Mouse (Mus musculus) duodenum, adult 2 months (tissue): ENCODE measurements around the gene Zdhhc19. TPM values are rescaled to one million over a fixed set of nuclear protein-coding genes. Genes with fewer than 3 reads are reported as not detected.

Source experiments
- polyA plus RNA-seq: library from polyadenylated mRNA; depleted of rRNA; stranded (reverse); fragments of >200 nt; gene quantifications from 2 replicates; pipeline ENCODE4 v1.2.3, GENCODE M21; 2012; ENCODE audit warnings: low replicate concordance; rRNA removed

The Zdhhc19 gene
- polyA plus RNA-seq = 0.81 and 1.1 TPM in 2 replicates

GRCm38 (mm10) chr16:32495965-32496364, at the start of gene Zdhhc19:
Gene Zdhhc19, plus strand, starts transcription at chr16:32496265.

GRCm38 (mm10) chr16:32487234-32488111, 8.6 kb upstream of the Zdhhc19 start, which contains the start of gene Slc51a:
Gene Slc51a, minus strand, starts transcription at chr16:32487879.

GRCm38 (mm10) chr16:32608712-32609400, 112.8 kb downstream of the Zdhhc19 start, which contains the start of gene Tfrc:
Gene Tfrc, plus strand, starts transcription at chr16:32608920.

Other genes starting within 250 kb of the Zdhhc19 start
- 1.0 and 1.3 TPM in 2 replicates for gene Fbxo45, start 249.1 kb upstream of the Zdhhc19 start, polyA plus RNA-seq
- 0.55 and 0.72 TPM in 2 replicates for gene Wdr53, start 249.0 kb upstream of the Zdhhc19 start, polyA plus RNA-seq
- not detected in 2 replicates for gene Smco1, start 224.8 kb upstream of the Zdhhc19 start, polyA plus RNA-seq
- gene Rnf168, start 218.8 kb upstream of the Zdhhc19 start, polyA plus RNA-seq = 3.2 and 3.9 TPM in 2 replicates
- gene Ubxn7, start 164.0 kb upstream of the Zdhhc19 start, polyA plus RNA-seq = 0.50 and 2.0 TPM in 2 replicates
- gene Tm4sf19, start 95.8 kb upstream of the Zdhhc19 start, polyA plus RNA-seq = 0.59 TPM in 1 of 2 replicates, not detected in the other
- gene Tctex1d2, start 76.6 kb upstream of the Zdhhc19 start, polyA plus RNA-seq = 0.39 and 2.7 TPM in 2 replicates
- 43.6 and 55.6 TPM in 2 replicates for gene Pcyt1a, start 65.3 kb upstream of the Zdhhc19 start, polyA plus RNA-seq
- gene Slc51a, start 8.4 kb upstream of the Zdhhc19 start, polyA plus RNA-seq = 143 and 387 TPM in 2 replicates
- 2.2 and 3.5 TPM in 2 replicates for gene Tfrc, start 112.7 kb downstream of the Zdhhc19 start, polyA plus RNA-seq
- 99.8 and 173 TPM in 2 replicates for gene Tnk2, start 147.6 kb downstream of the Zdhhc19 start, polyA plus RNA-seq
- 20.8 and 41.7 TPM in 2 replicates for gene Muc4, start 239.6 kb downstream of the Zdhhc19 start, polyA plus RNA-seq